8 mouse cellular contexts compared by ENCODE assay signal in the genomic region with DNA sequence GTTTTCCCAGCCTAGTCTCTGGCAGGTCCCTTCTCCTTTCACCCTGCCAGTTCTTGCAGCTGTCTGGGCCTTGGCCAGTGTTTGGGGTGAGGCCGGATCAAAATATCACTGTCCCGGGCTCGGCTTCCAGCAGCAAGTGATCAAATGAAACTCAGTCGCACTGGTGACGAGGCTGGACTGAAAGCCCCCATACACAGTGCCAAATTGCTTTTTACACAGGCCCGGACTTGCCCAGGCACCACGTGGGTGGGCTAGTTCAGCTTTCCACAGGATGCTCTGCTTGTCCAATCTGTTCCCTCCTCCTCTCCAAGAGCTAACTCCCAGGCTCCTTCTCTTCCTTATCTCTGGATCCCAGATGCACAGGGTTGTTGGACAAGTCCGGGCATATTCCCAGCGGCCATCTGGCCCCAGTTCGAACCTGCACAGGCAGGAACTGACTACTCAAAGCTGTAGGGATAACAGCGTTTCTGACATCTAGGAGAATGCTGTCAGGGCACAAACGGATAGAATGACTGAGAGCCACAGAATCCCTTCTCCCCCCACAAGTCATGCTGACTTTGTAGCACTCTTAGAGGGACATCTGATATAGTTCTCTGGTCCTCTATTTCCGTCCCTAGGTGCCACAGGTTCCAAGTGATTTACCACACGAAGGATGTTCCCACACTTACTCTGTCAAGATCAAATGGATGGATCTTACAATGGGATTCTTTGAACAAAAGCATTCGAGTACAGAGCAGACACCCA. TPM values are rescaled to one million over a fixed set of nuclear protein-coding genes. Genes with fewer than 3 reads are reported as not detected.
DNase-seq lines count a peak whose midpoint lies in the region; ATAC-seq and TF ChIP-seq lines count a peak whose summit lies in the region.

No protein-coding gene starts in this region.

- peak overlapping the region; percentile 56 for H3K4me2 ChIP-seq in heart, embryonic 14.5 days (ENCODE audit: low read length)
- peak overlapping the region; percentile 36 for H3K4me2 ChIP-seq in kidney, postnatal 0 days (ENCODE audit: low read length)
- peak overlapping the region; percentile 39 for H3K4me2 ChIP-seq in stomach, embryonic 16.5 days (ENCODE audit: low read depth, low read length)

- no peaks in the 10 kb centered on the region for H3K36me3 ChIP-seq in megakaryocyte, embryonic 14.5 days (replicated peaks; ENCODE audit: low read length)
- H3K36me3 ChIP-seq in heart, embryonic 14.5 days (ENCODE audit: control insufficient read depth, insufficient read depth, low read length), result no peaks in the 10 kb centered on the region
- no peaks in the 10 kb centered on the region for H3K36me3 ChIP-seq in kidney, postnatal 0 days (ENCODE audit: insufficient read depth, low read length)
- H3K36me3 ChIP-seq in stomach, embryonic 16.5 days (ENCODE audit: control insufficient read depth, insufficient read depth, low read length), result no peaks in the 10 kb centered on the region

- H3K9ac ChIP-seq in heart, embryonic 14.5 days (ENCODE audit: low read length), result no peak overlapping the region
- H3K9ac ChIP-seq in kidney, postnatal 0 days (ENCODE audit: low read depth, low read length), result no peak overlapping the region
- H3K9ac ChIP-seq in stomach, embryonic 16.5 days (ENCODE audit: low read length), result no peak overlapping the region

- H3K27me3 ChIP-seq in megakaryocyte, embryonic 14.5 days (replicated peaks), result peaks cover 9% of the 10 kb centered on the region
- H3K27me3 ChIP-seq in heart, embryonic 14.5 days (ENCODE audit: control insufficient read depth, insufficient read depth, low read length), result no peaks in the 10 kb centered on the region
- no peaks in the 10 kb centered on the region for H3K27me3 ChIP-seq in kidney, postnatal 0 days (ENCODE audit: insufficient read depth, low read length)
- no peaks in the 10 kb centered on the region for H3K27me3 ChIP-seq in stomach, embryonic 16.5 days (ENCODE audit: control insufficient read depth, insufficient read depth, low read length)

- ATAC-seq in megakaryocyte, adult 5-6 weeks (ENCODE audit: poor library complexity, severe bottlenecking), result no peak
- peak; percentile 88 for ATAC-seq in heart, embryonic 14.5 days (ENCODE audit: insufficient number of reproducible peaks, insufficient read depth, low FRiP score, low read depth)
- peak; percentile 71; the same call in 1 of the 2 replicates for ATAC-seq in kidney, postnatal 0 days (replicated peaks; ENCODE audit: low FRiP score, low read depth)
- peak; percentile 85 for ATAC-seq in stomach, embryonic 16.5 days (ENCODE audit: insufficient read depth, low FRiP score)

- peak overlapping the region; percentile 44 to 55; a peak in 2 of 4 replicates for H3K27ac ChIP-seq in heart, embryonic 14.5 days (replicated peaks in 1 of 2; ENCODE audit: control insufficient read depth in 1 of 2, insufficient read depth in 1 of 2, low read depth in 2 of 2, low read length in 2 of 2)
- H3K27ac ChIP-seq in kidney, postnatal 0 days, result no peak overlapping the region
- H3K27ac ChIP-seq in stomach, embryonic 16.5 days (ENCODE audit: low read length), result peak overlapping the region; percentile 25; the same call in 1 of the 2 replicates

- peak overlapping the region; percentile 84 for H3K4me3 ChIP-seq in megakaryocyte, embryonic 14.5 days (replicated peaks)
- peak overlapping the region; percentile 20 to 27 for H3K4me3 ChIP-seq in heart, embryonic 14.5 days (ENCODE audit: control insufficient read depth in 1 of 2, insufficient read depth in 1 of 2, low read depth in 1 of 2, low read length in 2 of 2)
- no peak overlapping the region for H3K4me3 ChIP-seq in kidney, postnatal 0 days (replicated peaks; ENCODE audit: low read depth, low read length)
- H3K4me3 ChIP-seq in stomach, embryonic 16.5 days (replicated peaks; ENCODE audit: low read length), result peak overlapping the region; percentile 20

- DNase-seq in fat pad, adult 2 months (ENCODE audit: extremely low read depth, low read depth, low spot score), result peak; percentile 30
- peak; percentile 58 for DNase-seq in kidney, postnatal 0 days (ENCODE audit: low spot score)
- peak; percentile 30 to 71 for DNase-seq in lung, postnatal 4 days
- no peak for DNase-seq in c-Kit-positive CD71-positive TER-119-positive erythroid progenitor cells, embryonic 14.5 days (ENCODE audit: low spot score)

- 26% methylated on average over 15 of the region's 15 CpGs for WGBS in heart, embryonic 14.5 days
- WGBS in kidney, postnatal 0 days, result 26% methylated on average over 15 of the region's 15 CpGs
- 26% methylated on average over 15 of the region's 15 CpGs for WGBS in stomach, embryonic 16.5 days

- no peak for TF ChIP-seq CTCF in kidney, postnatal 0 days (IDR thresholded peaks at IDR 0.05; ENCODE audit: low read depth)

- no peaks in the 10 kb centered on the region for H3K9me3 ChIP-seq in megakaryocyte, embryonic 14.5 days
- no peaks in the 10 kb centered on the region for H3K9me3 ChIP-seq in heart, embryonic 14.5 days (ENCODE audit: control insufficient read depth, low read length)
- H3K9me3 ChIP-seq in kidney, postnatal 0 days (replicated peaks; ENCODE audit: low read length), result no peaks in the 10 kb centered on the region
- no peaks in the 10 kb centered on the region for H3K9me3 ChIP-seq in stomach, embryonic 16.5 days (replicated peaks; ENCODE audit: control insufficient read depth, low read length)

- H3K4me1 ChIP-seq in megakaryocyte, embryonic 14.5 days, result no peaks in the 10 kb centered on the region
- H3K4me1 ChIP-seq in heart, embryonic 14.5 days (ENCODE audit: control insufficient read depth in 2 of 2, insufficient read depth in 2 of 2, low read length in 2 of 2), result no peaks in the 10 kb centered on the region
- H3K4me1 ChIP-seq in kidney, postnatal 0 days (replicated peaks; ENCODE audit: insufficient read depth, low read length), result no peaks in the 10 kb centered on the region
- 0 out of 2 replicates have a peak, but pooled peaks cover 3% of the 10 kb centered on the region for H3K4me1 ChIP-seq in stomach, embryonic 16.5 days (ENCODE audit: control insufficient read depth, insufficient read depth, low read length)

RNA-seq across cellular contexts. Expression of a gene that starts 0.5 kb away (rescaled TPM):
- polyA plus RNA-seq in megakaryocyte, embryonic 14.5 days (2012; ENCODE audit: insufficient read depth, low replicate concordance), result 0.02 TPM in 1 of 2 replicates, not detected in the other
- total RNA-seq in megakaryocyte, adult 5-6 weeks (2015), result not detected in 2 replicates
- not detected in 2 replicates for total RNA-seq in megakaryocyte, adult 5-6 weeks (2017)
- 2.0 and 2.7 TPM in 2 replicates for polyA plus RNA-seq in heart, embryonic 14.5 days (2014; fragmentation: Nextera tagmentation; extraction: Ambion mirVana)
- 0.68 and 1.1 TPM in 2 replicates for polyA plus RNA-seq in kidney, postnatal 0 days (2015; fragmentation: Nextera tagmentation; extraction: Ambion mirVana)
- polyA plus RNA-seq in stomach, embryonic 16.5 days (2015; fragmentation: Nextera tagmentation; extraction: Ambion mirVana), result 1.2 and 1.4 TPM in 2 replicates
